Mouse (Mus musculus): ENCODE data around the gene Eid2.
A peak's percentile ranks its signal among the peaks of the same experiment; 100 is the strongest.

Eid2 gene

DNA sequence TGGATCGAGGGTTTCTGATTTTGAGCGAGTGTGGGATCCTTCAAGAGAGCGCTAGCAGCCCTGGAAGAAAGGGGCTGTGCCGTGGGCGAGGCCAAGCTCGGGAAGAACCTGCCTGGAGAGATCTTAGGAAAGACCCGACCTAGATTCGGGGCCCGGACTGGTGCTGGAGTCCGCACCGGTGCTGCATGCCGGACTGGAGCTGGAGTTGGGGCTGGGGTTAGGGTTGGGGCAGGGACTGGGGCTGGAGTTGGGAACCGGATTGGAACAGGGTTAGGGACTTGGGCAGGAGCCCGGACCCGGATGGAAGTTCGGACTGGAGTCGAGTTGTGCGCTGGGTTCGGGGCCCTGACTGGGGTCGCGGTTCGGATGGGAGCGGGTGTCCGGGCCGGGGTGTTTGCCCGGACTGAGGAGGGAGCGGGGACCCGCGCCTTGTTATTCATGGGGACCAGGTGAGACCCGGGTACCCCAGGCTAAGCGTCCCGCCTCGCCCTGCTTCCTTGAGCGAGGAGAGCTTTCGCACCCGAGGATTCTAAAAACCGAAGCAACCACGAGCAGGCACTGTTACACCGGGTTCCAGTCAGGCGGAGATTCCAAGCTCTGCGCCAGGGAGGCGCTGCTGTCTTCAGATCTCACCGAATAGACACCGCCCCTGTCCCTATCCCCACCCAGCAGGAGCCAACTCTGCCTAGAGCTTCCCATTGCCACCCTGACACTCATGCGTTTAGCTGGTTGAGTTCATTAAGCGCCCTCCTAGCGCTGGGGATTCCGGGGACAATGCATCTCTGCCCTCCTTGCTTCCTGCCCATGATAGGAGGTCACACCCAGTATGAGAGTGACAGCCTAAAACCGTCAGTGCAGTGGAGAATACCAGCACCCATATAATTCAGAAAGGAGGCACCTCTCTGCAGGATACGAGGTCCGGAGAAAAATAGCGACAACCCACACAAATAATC, 23.2 kb downstream of the Eid2 start, which contains the start of gene Selenov:
Gene Selenov, minus strand, starts transcription at position 549 of the 953 bp plus-strand sequence.
- peak in 1 of 2 experiments; percentile 55 for DNase-seq (ENCODE audit: low spot score in 2 of 2)

DNA sequence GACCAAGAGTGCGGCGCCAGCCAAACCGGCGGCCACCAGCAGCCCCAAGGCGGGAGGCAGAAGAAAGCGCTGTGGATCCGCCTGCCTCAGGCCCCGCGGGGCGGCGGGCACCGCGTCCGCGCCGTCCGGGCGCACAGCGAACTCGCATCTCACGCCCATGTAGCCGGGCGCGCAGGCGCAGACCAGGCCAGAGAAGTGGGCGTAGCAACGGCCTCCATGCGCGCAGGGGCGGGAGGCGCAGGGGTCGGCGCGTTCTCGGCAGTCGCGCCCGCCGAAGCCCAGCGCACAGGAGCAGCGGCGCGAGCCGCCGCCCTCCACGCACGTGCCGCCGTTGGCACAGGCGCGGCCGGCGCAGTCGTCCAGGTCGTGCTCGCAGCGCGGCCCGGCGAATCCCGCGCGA, 26.8 kb downstream of the Eid2 start:
- DNase-seq (ENCODE audit: low spot score in 2 of 2): peak; percentile 51 to 77

DNA sequence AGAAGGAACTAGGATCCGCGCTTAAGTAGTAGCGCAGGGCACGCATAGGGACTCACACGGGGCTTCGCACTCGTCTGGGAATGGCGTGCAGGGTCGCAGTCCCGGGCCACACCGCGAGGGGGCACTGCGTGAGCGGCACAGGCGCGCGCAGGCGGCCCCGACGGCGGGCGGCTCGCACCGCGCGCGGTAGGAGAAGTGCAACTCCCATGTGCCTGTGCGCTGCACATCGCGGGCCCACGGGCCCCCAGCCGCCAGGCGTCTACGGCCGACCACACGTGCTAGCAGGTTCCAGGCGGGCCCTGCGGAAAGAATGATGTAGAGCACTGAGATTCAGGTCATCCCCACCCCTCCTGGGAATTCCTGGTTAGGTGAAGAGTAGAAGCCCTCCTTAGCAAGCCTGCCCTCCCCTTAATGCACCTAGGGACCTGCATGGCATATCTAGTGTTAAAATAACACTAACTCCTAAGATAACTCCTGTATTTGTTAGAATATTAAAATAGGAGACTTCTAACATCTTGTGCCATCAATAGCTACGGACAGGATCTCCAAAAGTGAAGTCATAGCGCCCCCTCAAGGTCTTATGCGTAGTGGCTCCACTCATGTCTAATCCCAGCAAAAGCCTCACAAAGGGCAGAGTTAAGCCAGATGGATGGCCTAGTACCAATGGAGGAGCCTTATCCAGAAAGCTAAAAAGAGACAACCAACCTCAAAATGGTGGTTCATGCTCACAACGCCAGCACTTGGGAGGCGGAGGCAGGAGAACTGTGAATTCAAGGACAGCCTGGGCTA, 31.4 kb downstream of the Eid2 start:
- peak; percentile 38 to 60 for DNase-seq (ENCODE audit: low spot score in 2 of 2)

DNA sequence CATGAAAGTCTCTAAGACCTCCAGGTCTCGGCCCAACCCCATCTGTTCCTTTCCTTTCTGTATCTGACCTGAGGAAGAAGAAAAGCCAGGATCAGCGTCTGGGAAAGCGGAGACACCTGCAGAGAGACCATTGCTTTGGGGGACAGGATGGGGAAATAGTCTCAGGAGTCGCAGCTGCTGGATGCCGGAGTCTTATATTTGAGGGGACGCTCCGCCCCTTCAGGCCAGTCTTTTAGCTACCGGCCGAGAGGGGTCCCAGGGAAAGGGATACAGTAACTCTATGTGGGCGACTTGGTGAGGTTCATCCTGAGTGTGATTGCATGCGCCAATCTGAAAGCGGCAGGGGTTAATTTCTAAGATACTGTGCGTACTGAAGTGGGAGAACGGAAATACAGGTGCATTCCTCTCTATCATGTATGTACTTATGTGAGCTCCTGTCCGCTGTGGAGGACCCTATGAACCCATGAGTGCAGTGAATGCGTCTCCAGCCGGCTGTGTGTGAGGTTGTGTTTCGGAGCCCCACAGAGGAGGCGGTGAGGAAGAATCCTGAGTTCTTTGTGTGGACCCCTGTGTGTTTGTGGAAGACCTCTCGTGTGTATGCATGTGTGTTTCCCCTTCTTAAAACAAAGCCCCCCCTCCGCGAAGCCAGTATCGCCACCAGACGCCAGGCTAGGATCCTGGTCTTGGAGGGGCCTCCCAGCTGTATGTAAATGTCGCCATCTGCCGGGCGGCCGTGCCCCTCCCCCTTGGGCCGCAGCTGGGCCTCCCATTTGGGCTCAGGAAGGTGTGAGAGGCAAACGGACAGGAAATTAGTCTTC, 34.1 kb downstream of the Eid2 start, which contains the start of gene Dll3:
Gene Dll3, minus strand, starts transcription at position 623 of the 818 bp plus-strand sequence.
- peak; percentile 64 to 75 for DNase-seq (ENCODE audit: low spot score in 2 of 2)

DNA sequence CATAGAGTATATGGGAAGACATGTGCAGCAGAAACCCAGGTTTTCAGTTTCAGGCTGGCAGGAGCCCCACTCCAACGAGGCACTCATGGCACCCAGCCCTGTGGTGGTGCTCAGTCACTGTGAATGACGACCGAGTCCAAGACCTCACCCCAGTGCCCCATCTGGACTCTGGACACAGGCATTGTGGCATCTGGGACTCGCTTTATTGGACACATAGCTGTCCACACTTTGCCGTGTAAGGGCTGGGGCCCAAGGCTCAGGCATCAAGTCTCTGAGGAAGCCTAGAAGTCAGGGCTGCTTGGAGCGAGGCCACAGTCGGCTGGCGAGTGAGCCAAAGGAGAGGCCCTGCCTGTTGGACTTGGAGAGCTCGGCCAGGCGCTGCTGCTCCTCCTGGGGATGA, 38.0 kb downstream of the Eid2 start:
- peak in 1 of 2 experiments; percentile 63 for DNase-seq (ENCODE audit: low spot score in 2 of 2)

DNA sequence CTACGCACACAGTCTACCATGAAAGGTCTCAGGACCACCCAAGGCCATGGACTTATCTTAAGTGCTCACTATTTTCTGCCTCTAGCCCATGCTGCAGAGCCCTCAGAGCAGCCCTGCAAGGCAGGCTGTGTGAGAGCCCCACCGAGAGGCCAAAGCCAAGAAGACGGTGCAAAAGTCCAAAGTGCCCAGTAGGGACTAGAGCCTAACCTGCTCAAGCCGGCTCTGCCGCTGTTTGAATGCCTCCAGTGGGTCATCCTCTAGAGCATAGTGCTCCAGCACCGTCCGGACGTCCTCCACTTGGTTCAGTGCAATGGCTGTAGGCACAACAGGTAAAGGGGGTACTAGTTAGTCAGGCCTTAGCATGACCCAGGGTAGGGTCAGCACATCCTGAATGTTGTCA, 38.5 kb downstream of the Eid2 start:
- DNase-seq (ENCODE audit: low spot score in 2 of 2): no peak

DNA sequence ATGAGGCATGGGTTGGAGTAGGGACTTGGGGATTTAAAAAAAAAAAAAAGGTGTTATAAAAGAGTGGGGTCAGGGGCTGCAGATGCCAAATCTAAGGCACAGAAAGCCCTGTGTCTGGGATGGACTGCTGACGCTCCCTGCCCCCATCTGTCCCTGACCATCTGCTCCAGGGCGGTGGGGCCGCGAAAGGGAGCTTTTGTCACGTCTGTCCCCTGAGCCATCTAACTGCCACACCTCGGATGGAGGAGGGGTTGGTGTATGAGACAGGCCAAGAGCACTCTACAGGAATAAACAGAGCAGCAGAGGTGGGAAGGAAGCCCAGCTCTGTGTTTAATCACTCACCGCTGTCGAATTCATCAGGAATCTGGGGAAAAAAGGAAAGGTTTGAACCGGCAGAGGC, 42.1 kb downstream of the Eid2 start:
- DNase-seq (ENCODE audit: low spot score in 2 of 2): peak in 1 of 2 experiments; percentile 30

DNA sequence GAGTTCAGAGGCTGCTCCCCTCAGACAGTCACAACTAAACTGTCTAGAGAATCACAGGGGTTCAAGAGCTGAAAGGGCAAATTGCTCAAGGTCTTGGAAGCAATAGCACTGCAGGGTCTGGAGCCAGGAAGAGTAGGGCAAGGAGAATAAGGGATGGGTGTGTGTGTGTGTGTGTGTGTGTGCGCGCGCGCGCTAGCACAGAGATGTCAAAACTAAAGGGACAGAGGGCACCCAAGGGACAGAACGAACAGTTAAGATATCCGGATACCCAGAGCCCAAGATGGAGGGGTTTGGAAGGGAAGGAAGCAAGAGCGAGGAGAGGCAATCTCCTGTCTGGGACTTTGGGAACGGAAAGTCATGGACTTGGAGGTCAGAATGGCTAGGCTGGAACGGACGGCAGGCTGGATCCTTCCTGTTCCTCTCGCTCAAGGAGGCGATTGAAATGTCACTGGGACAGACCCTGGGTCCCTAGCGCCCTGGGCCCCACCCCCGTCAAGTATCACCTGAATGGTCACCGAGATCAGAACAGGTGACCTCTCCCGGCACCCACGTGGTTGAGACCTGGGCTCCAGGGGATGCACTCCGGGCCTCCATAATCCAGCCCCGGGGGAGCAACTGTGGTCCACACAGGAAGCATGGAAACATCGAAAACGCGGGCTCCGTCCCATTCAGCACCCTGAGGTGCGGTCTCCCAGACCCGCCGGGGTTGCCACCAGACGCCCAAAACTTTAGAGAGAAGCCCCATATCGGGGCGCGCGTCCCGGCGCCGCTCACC, 43.7 kb downstream of the Eid2 start:
- DNase-seq (ENCODE audit: low spot score in 2 of 2): no peak

DNA sequence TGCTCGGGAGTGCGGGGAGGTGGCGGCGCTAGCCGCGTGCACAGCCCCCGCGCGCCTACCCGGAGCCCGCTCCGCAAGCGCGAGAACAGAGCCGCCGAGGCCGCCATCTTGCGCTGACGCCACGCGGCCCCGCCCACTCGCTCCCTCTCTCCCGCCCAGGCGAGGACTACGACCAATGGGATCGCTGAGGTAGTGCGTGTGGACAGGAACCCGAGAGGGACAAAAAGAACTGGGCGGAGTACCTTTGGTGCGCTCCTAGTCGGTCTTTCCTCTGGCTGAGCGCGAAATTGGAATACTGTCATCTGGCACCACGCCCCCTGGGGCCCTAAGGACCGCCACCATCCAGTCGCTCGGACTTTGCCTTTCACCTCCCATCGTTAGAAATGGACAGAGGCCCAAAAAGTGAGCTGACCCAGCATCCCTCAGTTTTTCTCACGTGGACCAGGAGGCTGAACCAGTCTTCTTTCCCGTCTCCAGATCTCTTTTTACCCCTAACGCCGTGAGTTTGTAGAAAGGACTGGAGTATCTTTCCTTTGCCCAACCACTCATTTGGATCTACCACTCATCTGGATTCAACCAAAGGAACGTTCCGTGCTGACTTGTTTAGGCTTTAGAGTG, 44.4 kb downstream of the Eid2 start, which contains the start of gene Timm50:
Gene Timm50, minus strand, starts transcription at position 147 of the 618 bp plus-strand sequence.
- DNase-seq (ENCODE audit: low spot score in 2 of 2): peak; percentile 98 to 99

DNA sequence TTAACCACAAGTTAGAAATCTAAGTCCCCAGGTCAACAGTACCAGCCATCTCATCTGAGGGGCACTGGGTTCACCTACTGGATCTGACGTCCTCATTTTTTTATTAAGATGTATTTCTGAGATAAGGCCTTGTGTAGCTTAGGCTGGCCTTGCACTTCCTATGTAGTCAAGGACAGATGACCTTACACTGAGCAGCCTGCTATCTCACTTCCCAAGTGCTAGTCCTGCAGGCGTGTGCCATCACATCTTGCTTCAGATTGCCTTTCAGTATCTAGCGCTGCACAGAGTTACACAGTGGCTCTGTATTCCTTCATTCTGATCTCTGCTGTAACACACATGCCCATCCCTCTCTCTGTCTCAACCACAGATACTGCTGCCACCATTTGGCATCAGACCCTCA, 50.4 kb downstream of the Eid2 start:
- DNase-seq (ENCODE audit: low spot score in 2 of 2): no peak

DNA sequence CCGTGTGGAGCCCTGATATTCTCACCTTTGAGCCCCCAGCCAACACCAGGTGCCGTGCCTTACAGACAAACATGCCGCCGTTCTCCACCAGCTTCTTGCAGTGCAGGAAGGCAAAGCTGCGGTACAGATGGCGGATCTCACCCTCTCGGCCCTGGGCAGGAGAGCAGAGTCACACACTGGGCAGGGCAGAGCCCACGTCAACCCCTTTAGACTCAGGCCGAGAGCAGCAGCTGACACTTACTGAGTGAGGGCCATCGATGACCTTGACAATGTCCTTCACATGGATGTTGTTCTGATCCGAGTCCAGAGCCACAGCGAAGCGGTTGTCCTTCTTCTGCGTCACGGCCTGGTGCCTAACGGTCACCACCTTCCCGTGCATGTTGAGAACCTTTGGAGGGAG, 51.0 kb downstream of the Eid2 start:
- DNase-seq (ENCODE audit: low spot score in 2 of 2): no peak

Data from cerebellum, postnatal 4 days (tissue).